Mouse (Mus musculus): ENCODE data around the gene Zfp524. TPM values are rescaled to one million over a fixed set of nuclear protein-coding genes. Genes with fewer than 3 reads are reported as not detected.
"Not testable (repeated sequence)": the region's sequence is repeated elsewhere in the genome, so short reads cannot be mapped to it uniquely, and the experiment has no call there.

Zfp524 gene
- polyA plus RNA-seq, 2 experiments = 8.9 to 9.5 TPM

GRCm38 (mm10) chr7:4995268-4996002 lies 18.8 kb upstream of the Zfp524 start:
- Histone ChIP-seq H3K9ac (replicated peaks) (0 out of 2 replicates have a peak overlapping the region, but pooled peaks have one; percentile 20), H3K4me1 (replicated peaks; ENCODE audit: control insufficient read depth in 2 of 2, insufficient read depth in 2 of 2, low read length in 1 of 2) (no peaks in the 10 kb centered on the region), H3K9me3 (ENCODE audit: control insufficient read depth, low read length) (no peaks in the 10 kb centered on the region), H3K27me3 (ENCODE audit: control insufficient read depth, insufficient read depth, low read length) (peaks cover 20% of the 10 kb centered on the region), H3K4me2 (ENCODE audit: low read depth) (peak overlapping the region; percentile 54), H3K27ac (no peak overlapping the region), H3K4me3 (ENCODE audit: insufficient read depth in 1 of 2, low read depth in 2 of 2, low read length in 2 of 2) (peak overlapping the region; percentile 54 to 55), H3K36me3 (replicated peaks; ENCODE audit: control insufficient read depth, insufficient read depth, low read depth) (no peaks in the 10 kb centered on the region)
- TF ChIP-seq EP300 (IDR thresholded peaks at IDR 0.05; ENCODE audit: low read depth) (no peak), CTCF (IDR thresholded peaks at IDR 0.05; ENCODE audit: low read depth) (no peak)
- DNase-seq (ENCODE audit: low read depth in 3 of 3, low spot score in 3 of 3) = no peak
- no peak; the same call in 1 of the 2 replicates for ATAC-seq (ENCODE audit: insufficient read depth)
- WGBS (ENCODE audit: insufficient replicate concordance) = 6% methylated on average over 19 of the region's 19 CpGs

GRCm38 (mm10) chr7:4996003-4996895 lies 18.0 kb upstream of the Zfp524 start, which contains the start of gene Zfp579:
Zfp579 (minus strand) TSS chr7:4996158.
- Histone ChIP-seq H3K4me2 (ENCODE audit: low read depth) (peak within 1 kb of the TSS; percentile 54), H3K27ac (no peak within 1 kb of the TSS), H3K4me1 (replicated peaks; ENCODE audit: control insufficient read depth in 2 of 2, insufficient read depth in 2 of 2, low read length in 1 of 2) (no peaks in the 10 kb centered on the region), H3K4me3 (ENCODE audit: insufficient read depth in 1 of 2, low read depth in 2 of 2, low read length in 2 of 2) (peak within 1 kb of the TSS; percentile 54 to 55), H3K36me3 (replicated peaks; ENCODE audit: control insufficient read depth, insufficient read depth, low read depth) (no peaks in the 10 kb centered on the region), H3K27me3 (ENCODE audit: control insufficient read depth, insufficient read depth, low read length) (peaks cover 20% of the 10 kb centered on the region), H3K9ac (replicated peaks) (0 out of 2 replicates have a peak within 1 kb of the TSS, but pooled peaks have one; percentile 20), H3K9me3 (ENCODE audit: control insufficient read depth, low read length) (no peaks in the 10 kb centered on the region)
- DNase-seq (ENCODE audit: low read depth in 3 of 3, low spot score in 3 of 3) (peak in 2 of 3 experiments; percentile 31 to 33), ATAC-seq (ENCODE audit: insufficient read depth) (peak; percentile 64)
- 5% methylated on average over 23 of the region's 26 CpGs for WGBS (ENCODE audit: insufficient replicate concordance)
- TF ChIP-seq EP300 (IDR thresholded peaks at IDR 0.05; ENCODE audit: low read depth) = no peak
- TF ChIP-seq CTCF (IDR thresholded peaks at IDR 0.05; ENCODE audit: low read depth) = no peak

GRCm38 (mm10) chr7:4996934-4997333 lies 17.3 kb upstream of the Zfp524 start:
- Histone ChIP-seq H3K9ac (replicated peaks) (no peak overlapping the region), H3K4me2 (ENCODE audit: low read depth) (no peak overlapping the region), H3K9me3 (ENCODE audit: control insufficient read depth, low read length) (no peaks in the 10 kb centered on the region), H3K27ac (no peak overlapping the region), H3K4me3 (ENCODE audit: insufficient read depth in 1 of 2, low read depth in 2 of 2, low read length in 2 of 2) (no peak overlapping the region), H3K36me3 (replicated peaks; ENCODE audit: control insufficient read depth, insufficient read depth, low read depth) (no peaks in the 10 kb centered on the region), H3K27me3 (ENCODE audit: control insufficient read depth, insufficient read depth, low read length) (peaks cover 20% of the 10 kb centered on the region), H3K4me1 (replicated peaks; ENCODE audit: control insufficient read depth in 2 of 2, insufficient read depth in 2 of 2, low read length in 1 of 2) (no peaks in the 10 kb centered on the region)
- DNase-seq (ENCODE audit: low read depth in 3 of 3, low spot score in 3 of 3) = no peak
- TF ChIP-seq CTCF (IDR thresholded peaks at IDR 0.05; ENCODE audit: low read depth) (no peak), EP300 (IDR thresholded peaks at IDR 0.05; ENCODE audit: low read depth) (no peak)
- WGBS (ENCODE audit: insufficient replicate concordance) = 59% methylated on average over 6 of the region's 8 CpGs
- ATAC-seq (ENCODE audit: insufficient read depth) = no peak

GRCm38 (mm10) chr7:4999876-5000275 lies 14.3 kb upstream of the Zfp524 start:
- H3K9me3 ChIP-seq (ENCODE audit: control insufficient read depth, low read length) = no peaks in the 10 kb centered on the region
- WGBS (ENCODE audit: insufficient replicate concordance) = 30% methylated on average over 2 of the region's 2 CpGs
- H3K27me3 ChIP-seq (ENCODE audit: control insufficient read depth, insufficient read depth, low read length) = peaks cover 4% of the 10 kb centered on the region; the same call in 1 of the 2 replicates
- ATAC-seq (ENCODE audit: insufficient read depth) (no peak), DNase-seq (ENCODE audit: low read depth in 3 of 3, low spot score in 3 of 3) (no peak)
- H3K4me1 ChIP-seq (replicated peaks; ENCODE audit: control insufficient read depth in 2 of 2, insufficient read depth in 2 of 2, low read length in 1 of 2) = no peaks in the 10 kb centered on the region
- no peak overlapping the region for H3K27ac ChIP-seq
- no peaks in the 10 kb centered on the region for H3K36me3 ChIP-seq (replicated peaks; ENCODE audit: control insufficient read depth, insufficient read depth, low read depth)
- TF ChIP-seq CTCF (IDR thresholded peaks at IDR 0.05; ENCODE audit: low read depth) (peak; percentile 49), EP300 (IDR thresholded peaks at IDR 0.05; ENCODE audit: low read depth) (no peak)
- no peak overlapping the region for H3K4me2 ChIP-seq (ENCODE audit: low read depth)
- no peak overlapping the region for H3K4me3 ChIP-seq (ENCODE audit: insufficient read depth in 1 of 2, low read depth in 2 of 2, low read length in 2 of 2)
- H3K9ac ChIP-seq (replicated peaks) = no peak overlapping the region

GRCm38 (mm10) chr7:5002876-5003275 lies 11.3 kb upstream of the Zfp524 start:
- not testable (repeated sequence) for H3K36me3 ChIP-seq (replicated peaks; ENCODE audit: control insufficient read depth, insufficient read depth, low read depth); H3K27me3 ChIP-seq (ENCODE audit: control insufficient read depth, insufficient read depth, low read length); H3K9ac ChIP-seq (replicated peaks); DNase-seq (ENCODE audit: low read depth in 3 of 3, low spot score in 3 of 3); H3K4me1 ChIP-seq (replicated peaks; ENCODE audit: control insufficient read depth in 2 of 2, insufficient read depth in 2 of 2, low read length in 1 of 2); H3K9me3 ChIP-seq (ENCODE audit: control insufficient read depth, low read length); H3K4me2 ChIP-seq (ENCODE audit: low read depth); ATAC-seq (ENCODE audit: insufficient read depth); H3K4me3 ChIP-seq (ENCODE audit: insufficient read depth in 1 of 2, low read depth in 2 of 2, low read length in 2 of 2); H3K27ac ChIP-seq
- WGBS (ENCODE audit: insufficient replicate concordance) = 64% methylated on average over 8 of the region's 8 CpGs

All from liver, embryonic 14.5 days (tissue).